Mouse (Mus musculus) cerebellum, adult (tissue): ENCODE results near the gene Tcaf2.

Source experiments
- ATAC-seq: cut with Nextera tagmentation; 2 replicates; pipeline ENCODE4 v1.9.2; 2017; ENCODE audit warnings: mild to moderate bottlenecking, moderate library complexity, mixed read lengths; ENCODE audit not compliant: insufficient number of reproducible peaks, low FRiP score, low TSS enrichment

Tcaf2 gene

GRCm38 (mm10) chr6:42578678-42579077, 66.4 kb downstream of the Tcaf2 start:
- no peak for ATAC-seq

GRCm38 (mm10) chr6:42577433-42577832, 67.6 kb downstream of the Tcaf2 start:
- ATAC-seq, result no peak
